In genomic region chr14:40915838-40916237, GRCm38 (mm10) we compare ENCODE assay signal across 15 mouse cellular contexts.
"Had no signal": no experiment of that assay in that cellular context is flagged by ENCODE, and none has a peak within 500 bp of the region (broad histone marks: within the 10 kb centered on the region; RNA-seq: fewer than 3 reads in every experiment).

No protein-coding gene starts in this region.

- DNase-seq: kidney, adult 8-10 months; kidney, postnatal 10 days; kidney, postnatal 4 days; lung, postnatal 14 days; thymus, adult 2 months; thymus, postnatal 25 days had no signal

- H3K9me3 ChIP-seq: limb, embryonic 10.5 days; lung, embryonic 15.5 days; megakaryocyte, embryonic 14.5 days; midbrain, embryonic 15.5 days; neural tube, embryonic 12.5 days had no signal

- H3K4me2 ChIP-seq: liver, embryonic 11.5 days; lung, embryonic 15.5 days; midbrain, embryonic 11.5 days; midbrain, embryonic 15.5 days; neural tube, embryonic 12.5 days had no signal

- H3K9ac ChIP-seq: lung, embryonic 15.5 days; midbrain, embryonic 15.5 days; neural tube, embryonic 12.5 days had no signal

- H3K4me3 ChIP-seq: layer of hippocampus, adult 2 months; limb, embryonic 10.5 days; lung, embryonic 15.5 days; midbrain, embryonic 15.5 days; neural tube, embryonic 12.5 days had no signal

- H3K27ac ChIP-seq: layer of hippocampus, adult 2 months; limb, embryonic 10.5 days; macrophage; midbrain, embryonic 15.5 days; neural tube, embryonic 12.5 days had no signal

- ATAC-seq: midbrain, embryonic 15.5 days had no signal

- H3K27me3 ChIP-seq: lung, embryonic 15.5 days; megakaryocyte, embryonic 14.5 days; midbrain, embryonic 15.5 days; neural tube, embryonic 12.5 days had no signal
